Mouse (Mus musculus) spleen, postnatal 10 days (tissue): ENCODE measurements around the gene Hist2h2be.
"Not testable (repeated sequence)": the region's sequence is repeated elsewhere in the genome, so short reads cannot be mapped to it uniquely, and the experiment has no call there.

Experiments
- DNase-seq, 2 experiments: peaks; one replicate each; pipeline ENCODE4 v3.0.0; 2021 to 2022; ENCODE audit warnings: low spot score in 2 of 2

Gene Hist2h2be

GRCm38 (mm10) chr3:96220765-96221639, at the start of gene Hist2h2be, which contains the start of gene Hist2h2ac:
Gene Hist2h2be (plus strand): TSS chr3:96221119.
Gene Hist2h2ac (minus strand): TSS chr3:96220880.
- DNase-seq = peak; percentile 88 to 96

GRCm38 (mm10) chr3:96171583-96172196, 49.2 kb upstream of the Hist2h2be start:
- no peak for DNase-seq

- peak; percentile 84 to 89 for DNase-seq
These were observed 48.4 kb upstream of the Hist2h2be start, which contains the start of gene Sf3b4 for GRCm38 (mm10) chr3:96172197-96173178. Gene Sf3b4 (plus strand): TSS chr3:96172332.

- DNase-seq = no peak
These were observed 47.7 kb upstream of the Hist2h2be start for GRCm38 (mm10) chr3:96173185-96173584.

GRCm38 (mm10) chr3:96174042-96174441, 46.9 kb upstream of the Hist2h2be start:
- not testable (repeated sequence) for DNase-seq

- DNase-seq = no peak
These were observed 45.7 kb upstream of the Hist2h2be start for GRCm38 (mm10) chr3:96175251-96175650.

- DNase-seq = no peak
These were observed 42.5 kb upstream of the Hist2h2be start for GRCm38 (mm10) chr3:96178427-96178826.

GRCm38 (mm10) chr3:96178902-96179301, 42.0 kb upstream of the Hist2h2be start:
- DNase-seq = no peak

GRCm38 (mm10) chr3:96179531-96179930, 41.4 kb upstream of the Hist2h2be start:
- DNase-seq = no peak

- peak; percentile 24 to 63 for DNase-seq
These were observed 40.0 kb upstream of the Hist2h2be start, which contains the start of gene Sv2a for GRCm38 (mm10) chr3:96180727-96181477. Gene Sv2a (plus strand): TSS chr3:96181151.

GRCm38 (mm10) chr3:96181510-96182381, 39.2 kb upstream of the Hist2h2be start:
- no peak for DNase-seq

GRCm38 (mm10) chr3:96182382-96182776, 38.5 kb upstream of the Hist2h2be start:
- no peak for DNase-seq

- no peak for DNase-seq
These were observed 27.9 kb upstream of the Hist2h2be start for GRCm38 (mm10) chr3:96192977-96193376.

- no peak for DNase-seq
These were observed 26.0 kb upstream of the Hist2h2be start for GRCm38 (mm10) chr3:96194966-96195365.

GRCm38 (mm10) chr3:96195616-96196313, 25.2 kb upstream of the Hist2h2be start:
- no peak for DNase-seq

- DNase-seq = peak in 1 of 2 experiments; percentile 29
These were observed 24.3 kb upstream of the Hist2h2be start for GRCm38 (mm10) chr3:96196437-96197128.

- DNase-seq = peak; percentile 72 to 86
These were observed 23.7 kb upstream of the Hist2h2be start for GRCm38 (mm10) chr3:96197129-96197749.

- DNase-seq = no peak
These were observed 22.7 kb upstream of the Hist2h2be start for GRCm38 (mm10) chr3:96198181-96198580.
